Mouse (Mus musculus): ENCODE measurements at regions not wholly inside any gene's neighbourhood (a gene's known extent, or its start where the extent isn't known, plus 50 kb on each side); places are given as distances from the start of the nearest gene placed in this dataset.

GRCm38 (mm10) chr10:7298377-7298776 is 86.3 kb upstream of the Cnksr3 start:
- DNase-seq (ENCODE audit: low spot score) = no peak
- Histone ChIP-seq H3K27me3 (ENCODE audit: control insufficient read depth, insufficient read depth, low read length) (no peaks in the 10 kb centered on the region), H3K9ac (ENCODE audit: low read depth, low read length, severe bottlenecking) (no peak overlapping the region), H3K9me3 (ENCODE audit: control insufficient read depth, low read length) (no peaks in the 10 kb centered on the region), H3K36me3 (ENCODE audit: control insufficient read depth, insufficient read depth, low read length) (no peaks in the 10 kb centered on the region), H3K4me3 (replicated peaks; ENCODE audit: low read length) (no peak overlapping the region), H3K27ac (replicated peaks; ENCODE audit: low read depth, low read length) (no peak overlapping the region), H3K4me1 (ENCODE audit: control insufficient read depth, insufficient read depth, low read length) (no peaks in the 10 kb centered on the region), H3K4me2 (replicated peaks; ENCODE audit: low read depth, low read length, severe bottlenecking) (no peak overlapping the region)
- no peak for ATAC-seq (ENCODE audit: low FRiP score, low read depth)
- WGBS = 93% methylated on average over 7 of the region's 7 CpGs
- no peak for TF ChIP-seq POLR2A (IDR thresholded peaks at IDR 0.05; ENCODE audit: borderline replicate concordance, extremely low read depth, insufficient read depth, insufficient read length)

DNA sequence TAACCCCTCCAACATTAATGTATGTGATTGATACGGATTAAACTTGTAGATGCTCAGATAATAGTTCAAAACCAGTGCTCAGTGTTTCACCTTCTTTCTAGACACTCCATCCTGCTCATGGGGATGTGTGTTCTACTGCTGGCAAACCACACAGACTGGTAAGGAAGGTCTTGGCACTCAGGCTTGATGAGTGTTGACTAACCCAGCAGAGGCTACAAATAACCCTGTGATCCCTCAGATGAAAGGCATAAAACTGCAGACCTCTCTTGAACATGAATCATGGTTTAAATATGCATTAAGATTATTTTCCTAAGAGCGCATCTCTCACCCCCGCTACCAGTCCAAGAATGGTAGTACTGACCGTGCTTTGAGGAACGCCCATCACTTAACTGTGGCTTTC is 83.9 kb upstream of the Cnksr3 start:
- no peak for TF ChIP-seq POLR2A (IDR thresholded peaks at IDR 0.05; ENCODE audit: borderline replicate concordance, extremely low read depth, insufficient read depth, insufficient read length)
- DNase-seq (ENCODE audit: low spot score) (no peak), ATAC-seq (ENCODE audit: low FRiP score, low read depth) (no peak)
- H3K9ac ChIP-seq (ENCODE audit: low read depth, low read length, severe bottlenecking) = no peak overlapping the region
- no peak overlapping the region for H3K27ac ChIP-seq (replicated peaks; ENCODE audit: low read depth, low read length)
- H3K4me1 ChIP-seq (ENCODE audit: control insufficient read depth, insufficient read depth, low read length) = no peaks in the 10 kb centered on the region
- no peaks in the 10 kb centered on the region for H3K9me3 ChIP-seq (ENCODE audit: control insufficient read depth, low read length)
- no peaks in the 10 kb centered on the region for H3K36me3 ChIP-seq (ENCODE audit: control insufficient read depth, insufficient read depth, low read length)
- H3K27me3 ChIP-seq (ENCODE audit: control insufficient read depth, insufficient read depth, low read length) = no peaks in the 10 kb centered on the region
- H3K4me3 ChIP-seq (replicated peaks; ENCODE audit: low read length) = no peak overlapping the region
- WGBS = 92% methylated on average over 5 of the region's 5 CpGs
- H3K4me2 ChIP-seq (replicated peaks; ENCODE audit: low read depth, low read length, severe bottlenecking) = no peak overlapping the region

- no peak for ATAC-seq (ENCODE audit: low FRiP score, low read depth)
- 78% methylated on average over 5 of the region's 5 CpGs for WGBS
- TF ChIP-seq POLR2A (IDR thresholded peaks at IDR 0.05; ENCODE audit: borderline replicate concordance, extremely low read depth, insufficient read depth, insufficient read length) = no peak
These were observed 81.2 kb upstream of the Cnksr3 start for GRCm38 (mm10) chr10:7293203-7293602.

DNA sequence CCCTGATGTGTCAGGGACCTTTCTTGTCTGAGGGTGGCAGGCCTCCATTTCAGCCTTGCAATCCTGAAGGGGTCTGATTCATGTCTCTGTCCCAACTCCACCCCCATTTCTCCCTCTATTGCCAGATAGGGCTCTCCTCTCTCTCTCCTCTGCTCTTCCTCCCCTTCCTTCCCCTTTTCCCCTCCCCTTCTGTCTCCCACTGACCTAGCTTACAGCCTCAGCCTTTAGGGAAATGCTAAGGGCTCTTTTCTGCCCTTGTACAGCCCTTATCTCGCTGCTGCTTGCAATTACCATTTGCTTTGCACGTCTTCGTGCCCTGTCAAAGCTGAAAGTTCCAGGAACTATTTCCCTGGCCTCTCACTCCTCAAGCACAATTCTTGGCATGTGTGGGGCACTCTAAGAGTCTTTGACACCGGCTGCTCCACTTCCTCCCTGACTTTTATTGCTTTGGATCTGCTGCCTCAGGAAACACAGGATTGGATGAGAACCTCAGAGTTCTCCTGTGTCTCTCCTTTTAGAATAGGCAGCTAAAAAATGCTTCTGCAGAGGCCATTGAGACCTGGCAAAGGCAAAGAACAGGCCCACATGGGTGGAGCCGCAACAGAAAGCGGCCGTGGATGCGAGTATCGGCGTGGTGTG is 77.9 kb upstream of the Cnksr3 start:
- peak; percentile 27 for DNase-seq (ENCODE audit: low spot score)

More at GRCm38 (mm10) chr10:7293203-7293602, 81.2 kb upstream of the Cnksr3 start:
- H3K36me3 ChIP-seq (ENCODE audit: control insufficient read depth, insufficient read depth, low read length) = no peaks in the 10 kb centered on the region
- no peak overlapping the region for H3K9ac ChIP-seq (ENCODE audit: low read depth, low read length, severe bottlenecking)
- H3K4me1 ChIP-seq (ENCODE audit: control insufficient read depth, insufficient read depth, low read length) = peaks cover 7% of the 10 kb centered on the region; the same call in 1 of the 2 replicates
- no peak for DNase-seq (ENCODE audit: low spot score)
- H3K9me3 ChIP-seq (ENCODE audit: control insufficient read depth, low read length) = no peaks in the 10 kb centered on the region
- H3K4me3 ChIP-seq (replicated peaks; ENCODE audit: low read length) = no peak overlapping the region
- H3K27ac ChIP-seq (replicated peaks; ENCODE audit: low read depth, low read length) = no peak overlapping the region
- H3K27me3 ChIP-seq (ENCODE audit: control insufficient read depth, insufficient read depth, low read length) = no peaks in the 10 kb centered on the region
- no peak overlapping the region for H3K4me2 ChIP-seq (replicated peaks; ENCODE audit: low read depth, low read length, severe bottlenecking)

GRCm38 (mm10) chr10:7285112-7285905 is 73.3 kb upstream of the Cnksr3 start:
- no peak overlapping the region for H3K27ac ChIP-seq (replicated peaks; ENCODE audit: low read depth, low read length)
- H3K9ac ChIP-seq (ENCODE audit: low read depth, low read length, severe bottlenecking) = no peak overlapping the region
- ATAC-seq (ENCODE audit: low FRiP score, low read depth) = no peak
- H3K4me2 ChIP-seq (replicated peaks; ENCODE audit: low read depth, low read length, severe bottlenecking) = no peak overlapping the region
- peak; percentile 29 for DNase-seq (ENCODE audit: low spot score)
- no peak overlapping the region for H3K4me3 ChIP-seq (replicated peaks; ENCODE audit: low read length)
- no peaks in the 10 kb centered on the region for H3K36me3 ChIP-seq (ENCODE audit: control insufficient read depth, insufficient read depth, low read length)
- H3K9me3 ChIP-seq (ENCODE audit: control insufficient read depth, low read length) = no peaks in the 10 kb centered on the region
- no peak for TF ChIP-seq POLR2A (IDR thresholded peaks at IDR 0.05; ENCODE audit: borderline replicate concordance, extremely low read depth, insufficient read depth, insufficient read length)
- H3K27me3 ChIP-seq (ENCODE audit: control insufficient read depth, insufficient read depth, low read length) = no peaks in the 10 kb centered on the region
- H3K4me1 ChIP-seq (ENCODE audit: control insufficient read depth, insufficient read depth, low read length) = peaks cover 7% of the 10 kb centered on the region; the same call in 1 of the 2 replicates
- 72% methylated on average over 7 of the region's 7 CpGs for WGBS

More for the DNA sequence above, 77.9 kb upstream of the Cnksr3 start:
- Histone ChIP-seq H3K4me2 (replicated peaks; ENCODE audit: low read depth, low read length, severe bottlenecking) (no peak overlapping the region), H3K4me1 (ENCODE audit: control insufficient read depth, insufficient read depth, low read length) (peaks cover 7% of the 10 kb centered on the region; the same call in 1 of the 2 replicates), H3K36me3 (ENCODE audit: control insufficient read depth, insufficient read depth, low read length) (no peaks in the 10 kb centered on the region), H3K27ac (replicated peaks; ENCODE audit: low read depth, low read length) (peak overlapping the region; percentile 61), H3K27me3 (ENCODE audit: control insufficient read depth, insufficient read depth, low read length) (no peaks in the 10 kb centered on the region), H3K4me3 (replicated peaks; ENCODE audit: low read length) (no peak overlapping the region), H3K9ac (ENCODE audit: low read depth, low read length, severe bottlenecking) (no peak overlapping the region), H3K9me3 (ENCODE audit: control insufficient read depth, low read length) (no peaks in the 10 kb centered on the region)
- 0 out of 2 replicates have a peak, but pooled peaks have one; percentile 30 for ATAC-seq (ENCODE audit: low FRiP score, low read depth)
- WGBS = 49% methylated on average over 10 of the region's 10 CpGs
- TF ChIP-seq POLR2A (IDR thresholded peaks at IDR 0.05; ENCODE audit: borderline replicate concordance, extremely low read depth, insufficient read depth, insufficient read length) = no peak
